Mouse (Mus musculus): Measurements from ENCODE around the gene Iqschfp. TPM values are rescaled to one million over a fixed set of nuclear protein-coding genes. Genes with fewer than 3 reads are reported as not detected.

Iqschfp gene
- polyA plus RNA-seq, 1 experiment from 2014 or later, result 0.10 TPM

- peak overlapping the region; percentile 96 for H3K27ac ChIP-seq
- H3K36me3 ChIP-seq, result no peaks in the 10 kb centered on the region
- H3K4me2 ChIP-seq, result peak overlapping the region; percentile 94
- peaks cover 20% of the 10 kb centered on the region for H3K4me1 ChIP-seq
- WGBS, result under 1% methylated on average over 57 of the region's 70 CpGs
- no peaks in the 10 kb centered on the region for H3K9me3 ChIP-seq
- peak; percentile 79 for ATAC-seq (ENCODE audit: insufficient read depth, low FRiP score, low read depth)
- H3K9ac ChIP-seq, result peak overlapping the region; percentile 62
- peak overlapping the region; percentile 69 for H3K4me3 ChIP-seq (replicated peaks)
- no peaks in the 10 kb centered on the region for H3K27me3 ChIP-seq (replicated peaks)
These were observed 601.7 kb downstream of the Iqschfp start for GRCm38 (mm10) chr3:68493586-68494295.

GRCm38 (mm10) chr3:68494296-68495095 is 602.5 kb downstream of the Iqschfp start:
- Histone ChIP-seq H3K4me2 (peak overlapping the region; percentile 94), H3K36me3 (no peaks in the 10 kb centered on the region), H3K4me1 (peaks cover 20% of the 10 kb centered on the region), H3K4me3 (replicated peaks) (peak overlapping the region; percentile 69), H3K9me3 (no peaks in the 10 kb centered on the region), H3K27me3 (replicated peaks) (no peaks in the 10 kb centered on the region), H3K27ac (peak overlapping the region; percentile 96), H3K9ac (peak overlapping the region; percentile 52)
- ATAC-seq (ENCODE audit: insufficient read depth, low FRiP score, low read depth), result peak; percentile 6
- WGBS, result under 1% methylated on average over 67 of the region's 68 CpGs

GRCm38 (mm10) chr3:68495096-68495735 is 603.2 kb downstream of the Iqschfp start:
- Histone ChIP-seq H3K9me3 (no peaks in the 10 kb centered on the region), H3K36me3 (no peaks in the 10 kb centered on the region), H3K9ac (peak overlapping the region; percentile 52; the same call in 1 of the 2 replicates), H3K4me1 (peaks cover 20% of the 10 kb centered on the region), H3K4me3 (replicated peaks) (peak overlapping the region; percentile 69), H3K4me2 (peak overlapping the region; percentile 94), H3K27me3 (replicated peaks) (no peaks in the 10 kb centered on the region), H3K27ac (peak overlapping the region; percentile 96)
- WGBS, result under 1% methylated on average over 38 of the region's 38 CpGs
- no peak for ATAC-seq (ENCODE audit: insufficient read depth, low FRiP score, low read depth)

GRCm38 (mm10) chr3:68495736-68496242 is 603.8 kb downstream of the Iqschfp start:
- 7% methylated on average over 9 of the region's 9 CpGs for WGBS
- Histone ChIP-seq H3K4me1 (peaks cover 20% of the 10 kb centered on the region), H3K9me3 (no peaks in the 10 kb centered on the region), H3K36me3 (no peaks in the 10 kb centered on the region), H3K27me3 (replicated peaks) (no peaks in the 10 kb centered on the region), H3K27ac (peak overlapping the region; percentile 96), H3K9ac (no peak overlapping the region), H3K4me3 (replicated peaks) (peak overlapping the region; percentile 69), H3K4me2 (peak overlapping the region; percentile 94)
- ATAC-seq (ENCODE audit: insufficient read depth, low FRiP score, low read depth), result no peak

- Histone ChIP-seq H3K27ac (no peak overlapping the region), H3K4me3 (replicated peaks) (no peak overlapping the region), H3K4me1 (peaks cover 20% of the 10 kb centered on the region), H3K36me3 (no peaks in the 10 kb centered on the region), H3K4me2 (peak overlapping the region; percentile 94), H3K27me3 (replicated peaks) (no peaks in the 10 kb centered on the region), H3K9ac (no peak overlapping the region), H3K9me3 (no peaks in the 10 kb centered on the region)
- ATAC-seq (ENCODE audit: insufficient read depth, low FRiP score, low read depth), result no peak
- 50% methylated on average over 6 of the region's 6 CpGs for WGBS
These were observed 604.5 kb downstream of the Iqschfp start for GRCm38 (mm10) chr3:68496513-68496912.

GRCm38 (mm10) chr3:68499532-68500152 is 607.6 kb downstream of the Iqschfp start:
- Histone ChIP-seq H3K4me2 (no peak overlapping the region), H3K9me3 (no peaks in the 10 kb centered on the region), H3K36me3 (no peaks in the 10 kb centered on the region), H3K4me1 (peaks cover 12% of the 10 kb centered on the region), H3K27ac (no peak overlapping the region), H3K9ac (no peak overlapping the region), H3K4me3 (replicated peaks) (no peak overlapping the region), H3K27me3 (replicated peaks) (no peaks in the 10 kb centered on the region)
- WGBS, result 79% methylated on average over 6 of the region's 6 CpGs
- ATAC-seq (ENCODE audit: insufficient read depth, low FRiP score, low read depth), result peak; percentile 49; the same call in 1 of the 2 replicates

- Histone ChIP-seq H3K9ac (no peak overlapping the region), H3K4me2 (no peak overlapping the region), H3K9me3 (no peaks in the 10 kb centered on the region), H3K4me3 (replicated peaks) (no peak overlapping the region), H3K36me3 (no peaks in the 10 kb centered on the region), H3K4me1 (no peaks in the 10 kb centered on the region), H3K27me3 (replicated peaks) (no peaks in the 10 kb centered on the region), H3K27ac (no peak overlapping the region)
- WGBS, result 73% methylated on average over 3 of the region's 3 CpGs
- ATAC-seq (ENCODE audit: insufficient read depth, low FRiP score, low read depth), result no peak
These were observed 612.8 kb downstream of the Iqschfp start for GRCm38 (mm10) chr3:68504838-68505237.

GRCm38 (mm10) chr3:68506769-68507318 is 614.8 kb downstream of the Iqschfp start:
- ATAC-seq (ENCODE audit: insufficient read depth, low FRiP score, low read depth), result no peak
- Histone ChIP-seq H3K36me3 (no peaks in the 10 kb centered on the region), H3K27me3 (replicated peaks) (no peaks in the 10 kb centered on the region), H3K9ac (no peak overlapping the region), H3K4me2 (no peak overlapping the region), H3K27ac (no peak overlapping the region), H3K9me3 (no peaks in the 10 kb centered on the region), H3K4me3 (replicated peaks) (no peak overlapping the region), H3K4me1 (no peaks in the 10 kb centered on the region)
- 32% methylated on average over 7 of the region's 7 CpGs for WGBS

GRCm38 (mm10) chr3:68508629-68509028 is 616.6 kb downstream of the Iqschfp start:
- Histone ChIP-seq H3K4me1 (no peaks in the 10 kb centered on the region), H3K27ac (no peak overlapping the region; the same call in 1 of the 2 replicates), H3K9me3 (no peaks in the 10 kb centered on the region), H3K36me3 (no peaks in the 10 kb centered on the region), H3K27me3 (replicated peaks) (no peaks in the 10 kb centered on the region), H3K4me3 (replicated peaks) (no peak overlapping the region), H3K4me2 (no peak overlapping the region), H3K9ac (no peak overlapping the region)
- ATAC-seq (ENCODE audit: insufficient read depth, low FRiP score, low read depth), result peak; percentile 68; the same call in 1 of the 2 replicates
- 43% methylated on average over 6 of the region's 6 CpGs for WGBS

GRCm38 (mm10) chr3:68510872-68511271 is 618.8 kb downstream of the Iqschfp start:
- H3K4me1 ChIP-seq, result no peaks in the 10 kb centered on the region
- no peak overlapping the region for H3K4me2 ChIP-seq
- no peaks in the 10 kb centered on the region for H3K27me3 ChIP-seq (replicated peaks)
- 83% methylated on average over 5 of the region's 5 CpGs for WGBS
- peak; percentile 34; the same call in 1 of the 2 replicates for ATAC-seq (ENCODE audit: insufficient read depth, low FRiP score, low read depth)
- H3K27ac ChIP-seq, result no peak overlapping the region
- H3K9ac ChIP-seq, result no peak overlapping the region
- no peaks in the 10 kb centered on the region for H3K9me3 ChIP-seq
- no peak overlapping the region for H3K4me3 ChIP-seq (replicated peaks)
- H3K36me3 ChIP-seq, result no peaks in the 10 kb centered on the region

GRCm38 (mm10) chr3:68511744-68512143 is 619.7 kb downstream of the Iqschfp start:
- no peaks in the 10 kb centered on the region for H3K4me1 ChIP-seq
- H3K4me3 ChIP-seq (replicated peaks), result no peak overlapping the region
- no peak overlapping the region for H3K27ac ChIP-seq
- ATAC-seq (ENCODE audit: insufficient read depth, low FRiP score, low read depth), result no peak
- 76% methylated on average over 4 of the region's 4 CpGs for WGBS
- no peaks in the 10 kb centered on the region for H3K36me3 ChIP-seq
- H3K4me2 ChIP-seq, result no peak overlapping the region
- H3K9ac ChIP-seq, result no peak overlapping the region
- no peaks in the 10 kb centered on the region for H3K27me3 ChIP-seq (replicated peaks)
- no peaks in the 10 kb centered on the region for H3K9me3 ChIP-seq
